Mouse (Mus musculus) kidney, adult 11 months (tissue): ENCODE measurements at regions not wholly inside any gene's neighbourhood (a gene's known extent, or its start where the extent isn't known, plus 50 kb on each side); places are given as distances from the start of the nearest gene placed in this dataset.
"Not testable (repeated sequence)": the region's sequence is repeated elsewhere in the genome, so short reads cannot be mapped to it uniquely, and the experiment has no call there.

Experiments used
- DNase-seq: peaks from one replicate; pipeline ENCODE4 v3.0.0; 2022

DNA sequence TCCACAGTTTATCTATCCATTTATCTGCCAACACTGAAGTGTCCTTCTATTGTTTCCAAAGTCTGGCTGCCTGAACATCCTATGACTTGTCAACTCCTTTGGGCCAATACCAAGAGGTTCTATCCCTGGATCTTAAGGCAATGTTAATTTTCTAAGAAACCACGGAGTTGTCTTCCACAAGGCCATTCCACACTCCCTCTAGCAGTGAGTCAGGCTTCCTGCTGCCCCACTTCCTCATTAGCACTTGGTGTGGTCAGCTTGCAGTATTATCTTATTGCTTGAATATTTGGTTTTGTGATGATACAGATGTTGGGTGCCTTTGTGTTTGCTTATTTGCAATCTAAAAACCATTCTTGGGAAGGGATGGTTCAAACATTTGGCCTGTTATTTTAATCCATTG is 87.5 kb upstream of the Ppp2r2d start:
- no peak for DNase-seq

DNA sequence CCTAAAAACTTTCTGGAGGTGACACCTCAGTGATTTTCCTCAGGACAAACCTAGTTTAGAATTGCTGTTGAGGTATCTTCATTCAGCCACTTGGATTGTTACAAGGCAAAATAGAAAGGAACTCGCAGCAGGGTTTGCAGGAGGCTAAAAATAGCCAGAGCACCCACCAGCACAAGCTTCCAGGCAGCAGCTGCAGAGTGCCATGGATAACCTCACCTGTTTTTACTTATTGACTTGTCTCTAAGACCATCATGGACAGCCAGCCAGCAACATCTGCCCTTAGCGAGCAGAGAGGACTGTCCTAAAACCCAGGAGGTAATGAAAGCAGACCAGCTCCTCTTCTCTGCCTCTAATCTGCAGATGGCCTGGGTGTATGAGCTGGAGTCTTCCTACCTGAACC is 97.4 kb upstream of the Ppp2r2d start:
- DNase-seq, result no peak

GRCm38 (mm10) chr7:138746616-138747015 is 99.3 kb upstream of the Ppp2r2d start:
- DNase-seq, result no peak

- no peak for DNase-seq
Measured at GRCm38 (mm10) chr7:138742516-138742845, 103.4 kb upstream of the Ppp2r2d start.

DNA sequence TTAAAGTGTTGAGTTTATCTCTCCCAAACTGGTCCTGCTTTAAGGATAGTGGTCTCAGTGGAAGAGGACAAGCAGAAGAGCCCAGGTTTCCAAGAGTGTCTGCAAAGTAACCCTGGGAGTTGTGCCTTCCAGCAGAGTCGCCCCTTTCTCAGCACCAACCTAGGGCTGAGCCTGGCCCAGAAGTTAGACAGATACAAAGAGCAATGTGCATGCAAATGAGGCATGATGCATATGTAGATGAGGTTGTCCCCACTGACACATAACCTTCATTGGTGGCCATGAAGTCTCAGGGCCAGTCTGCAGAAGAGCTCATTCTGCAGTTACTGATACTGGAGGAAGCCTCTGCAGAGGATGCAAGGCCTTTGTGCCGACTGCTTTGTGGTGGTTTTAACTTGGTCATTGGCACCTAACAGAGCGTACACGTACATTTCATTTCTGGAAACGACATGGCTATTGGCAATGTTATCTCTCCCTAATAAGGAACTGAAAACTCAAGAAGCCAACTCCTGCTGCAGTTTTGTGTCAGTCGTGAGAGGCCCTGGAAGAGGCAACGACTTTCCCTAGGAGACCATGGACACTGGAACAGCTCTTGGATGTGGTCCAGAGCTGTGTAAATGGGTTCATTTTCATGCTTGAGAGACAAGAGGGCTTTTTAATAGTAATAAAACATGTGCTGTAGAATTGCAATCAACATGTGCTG is 103.9 kb upstream of the Ppp2r2d start:
- DNase-seq, result no peak

DNA sequence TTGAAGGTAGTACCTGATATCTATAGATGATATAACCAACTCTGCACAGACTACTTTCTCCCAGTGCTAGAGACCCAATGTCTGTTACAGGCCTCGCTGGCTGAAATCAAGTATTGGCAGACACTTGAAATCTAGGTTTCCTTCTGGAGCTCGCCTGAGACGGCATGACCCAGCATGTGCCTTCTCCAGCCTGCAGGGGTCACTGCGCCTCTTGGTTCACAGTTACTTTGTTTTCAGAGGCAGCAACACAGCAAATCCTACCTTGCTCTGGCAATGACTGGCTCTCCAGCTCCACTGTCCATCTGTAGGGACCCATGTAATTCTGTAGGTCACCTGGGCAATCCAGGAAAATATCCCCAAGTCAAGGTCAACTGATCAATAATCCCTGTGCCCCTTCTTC is 111.6 kb upstream of the Ppp2r2d start:
- no peak for DNase-seq

GRCm38 (mm10) chr7:138724829-138725228 is 121.0 kb upstream of the Ppp2r2d start:
- DNase-seq, result no peak

- DNase-seq, result no peak
Measured at GRCm38 (mm10) chr7:138719608-138720007, 126.3 kb upstream of the Ppp2r2d start.

DNA sequence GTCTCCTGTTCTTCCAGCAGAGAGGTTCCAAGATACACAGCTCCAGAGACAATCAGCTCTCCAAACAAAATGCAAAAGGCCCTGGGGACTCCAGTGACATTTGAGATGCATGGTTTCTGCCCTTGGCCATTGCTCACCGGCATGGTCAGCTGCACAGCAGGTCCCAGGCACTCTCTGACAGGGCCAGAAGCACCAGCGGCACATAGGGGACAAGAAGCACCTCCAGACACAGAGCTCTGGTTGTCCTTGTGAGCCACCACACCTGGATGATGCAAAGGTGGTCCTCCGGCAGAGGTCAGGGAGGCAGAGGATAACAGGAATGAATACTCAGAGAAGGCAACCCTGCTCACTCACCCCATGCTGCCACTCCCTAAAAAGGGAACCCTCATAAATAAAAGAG is 126.8 kb upstream of the Ppp2r2d start:
- no peak for DNase-seq

GRCm38 (mm10) chr7:138714731-138715130 is 131.1 kb upstream of the Ppp2r2d start:
- DNase-seq, result no peak

GRCm38 (mm10) chr7:138708373-138708772 is 137.5 kb upstream of the Ppp2r2d start:
- no peak for DNase-seq

DNA sequence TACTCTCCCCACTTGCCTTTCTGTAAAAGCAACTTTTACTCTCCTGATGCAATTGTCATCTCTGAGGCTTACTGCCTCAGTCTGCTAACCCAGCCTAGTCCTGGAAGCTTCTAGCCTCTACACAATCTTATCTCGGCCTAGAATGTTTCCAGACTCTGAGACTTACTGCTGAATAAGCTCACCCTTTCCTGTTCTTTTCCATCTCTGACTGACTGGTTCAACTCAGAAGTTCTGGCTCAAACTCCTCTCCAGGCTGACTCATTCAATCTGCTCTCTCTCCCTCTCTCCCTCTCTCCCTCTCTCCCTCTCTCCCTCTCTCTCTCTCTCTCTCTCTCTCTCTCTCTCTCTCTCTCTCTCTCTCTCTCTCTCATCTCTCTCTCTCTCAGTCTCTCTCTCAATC is 146.3 kb upstream of the Ppp2r2d start:
- DNase-seq, result not testable (repeated sequence)

DNA sequence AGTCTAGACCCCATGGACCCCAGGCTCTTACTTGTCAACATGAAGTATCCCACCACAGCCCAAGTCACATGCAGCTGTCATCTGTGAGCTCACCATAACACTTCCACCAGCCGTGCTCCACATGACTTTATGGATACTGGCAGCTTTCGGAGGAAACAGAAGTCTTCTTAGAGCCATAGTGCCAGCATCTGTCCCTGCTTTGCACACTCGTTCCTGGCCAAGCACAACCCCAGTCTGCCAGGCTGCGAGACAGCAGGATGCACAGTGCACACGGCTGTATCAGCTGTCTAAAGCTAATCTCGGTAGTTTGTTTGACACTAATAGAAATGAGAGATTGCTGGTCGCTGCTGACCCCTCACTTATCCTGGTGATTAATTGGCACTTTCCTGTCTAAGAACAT is 163.7 kb upstream of the Ppp2r2d start:
- no peak for DNase-seq

DNA sequence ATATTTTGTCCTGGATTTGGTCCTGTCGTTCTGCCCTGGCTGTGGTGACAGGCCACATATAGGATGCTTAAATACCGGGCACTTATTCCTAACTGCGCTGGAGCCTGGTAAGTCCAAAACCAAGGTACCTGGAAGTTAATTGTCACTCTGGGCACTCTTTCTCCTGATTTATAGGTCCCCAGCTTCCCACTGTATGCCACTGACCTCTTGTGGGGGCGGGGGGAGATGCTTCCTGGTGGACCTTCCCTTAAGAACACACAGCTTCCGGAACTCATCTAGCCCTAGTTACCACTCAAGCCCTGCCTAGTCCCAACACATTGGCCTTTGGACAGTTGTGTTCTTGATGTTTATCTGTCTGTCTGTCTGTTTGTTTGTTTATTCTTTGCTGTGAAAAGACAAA is 165.3 kb upstream of the Ppp2r2d start:
- DNase-seq, result no peak

GRCm38 (mm10) chr7:138679575-138679974 is 166.3 kb upstream of the Ppp2r2d start:
- DNase-seq, result peak; percentile 28

DNA sequence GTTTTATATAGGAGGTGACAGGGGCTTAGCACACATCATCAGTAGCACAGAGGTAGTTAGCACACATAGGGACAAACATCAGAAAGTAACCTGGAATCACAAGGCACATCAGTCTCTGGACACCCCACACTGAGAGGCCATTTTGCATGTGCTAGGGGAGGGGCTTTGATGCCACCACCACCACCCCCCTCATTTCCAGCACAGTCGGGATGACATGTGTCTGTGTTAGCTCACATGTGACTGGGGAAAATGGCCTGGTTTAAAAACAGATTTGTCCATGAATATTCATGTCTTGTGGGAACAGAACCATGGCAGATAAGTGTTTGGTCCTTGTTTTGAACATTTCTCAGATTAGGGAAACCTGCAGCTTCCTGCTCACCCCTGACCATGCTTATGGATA is 172.9 kb upstream of the Ppp2r2d start:
- no peak for DNase-seq

DNA sequence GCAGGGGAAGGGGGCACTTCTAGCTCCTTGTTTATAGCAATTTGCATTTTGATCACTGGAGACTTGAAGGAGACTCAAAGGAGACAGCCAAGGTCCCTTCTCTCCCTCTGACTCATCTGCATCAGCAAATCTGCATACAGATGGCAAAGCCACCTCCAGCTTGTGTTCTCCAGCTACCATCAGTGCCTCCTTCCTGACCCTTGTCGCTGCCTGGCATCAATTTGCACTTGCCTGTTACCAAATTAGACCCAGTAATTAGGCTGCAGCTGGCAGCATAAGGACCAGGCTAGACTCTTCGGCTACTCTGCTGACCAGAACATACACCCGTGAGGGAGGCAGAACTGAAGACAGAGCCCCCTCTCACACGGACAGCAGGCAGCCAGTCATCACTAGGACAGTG is 177.5 kb upstream of the Ppp2r2d start:
- no peak for DNase-seq

DNA sequence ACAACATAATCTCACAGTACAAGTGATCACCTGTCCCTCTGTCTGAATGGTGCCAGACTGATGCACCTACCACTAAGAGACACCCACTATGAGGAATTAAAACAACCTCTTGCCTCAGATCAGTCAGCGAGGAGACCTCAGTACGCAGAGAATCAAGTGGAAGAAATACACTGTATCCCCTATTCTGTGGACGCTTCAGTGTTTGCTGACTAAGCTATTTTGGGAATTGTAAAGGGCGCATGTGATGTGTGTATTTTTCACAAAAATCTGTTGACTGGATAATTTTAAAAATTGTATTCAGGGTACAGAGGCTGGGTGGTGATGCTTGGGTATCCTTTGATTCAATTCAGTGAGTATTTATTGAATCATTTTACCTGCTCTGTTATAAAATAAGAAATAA is 185.8 kb upstream of the Ppp2r2d start:
- no peak for DNase-seq

DNA sequence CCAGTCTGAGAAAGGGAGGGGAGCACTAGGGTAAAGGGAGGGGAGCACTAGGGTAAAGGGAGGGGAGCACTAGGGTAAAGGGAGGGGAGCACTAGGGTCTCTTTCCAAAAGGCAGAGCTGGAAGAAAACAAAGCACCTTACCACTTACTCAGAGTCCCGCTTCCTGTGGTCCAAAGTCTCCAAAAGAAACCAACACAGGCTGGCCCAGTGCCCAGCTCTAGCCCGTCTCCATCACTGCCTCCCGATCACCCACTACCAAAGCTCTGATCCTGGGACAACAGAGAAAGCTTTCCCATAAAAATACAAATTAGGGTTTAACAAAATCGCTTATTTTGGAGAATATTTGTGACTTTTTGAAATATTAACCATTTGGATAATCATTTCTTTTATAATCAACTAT is 188.4 kb upstream of the Ppp2r2d start:
- DNase-seq, result peak; percentile 26

GRCm38 (mm10) chr7:138657076-138657475 is 188.8 kb upstream of the Ppp2r2d start:
- DNase-seq, result peak; percentile 6

GRCm38 (mm10) chr7:138655940-138656339 is 189.9 kb upstream of the Ppp2r2d start:
- DNase-seq, result peak; percentile 88

DNA sequence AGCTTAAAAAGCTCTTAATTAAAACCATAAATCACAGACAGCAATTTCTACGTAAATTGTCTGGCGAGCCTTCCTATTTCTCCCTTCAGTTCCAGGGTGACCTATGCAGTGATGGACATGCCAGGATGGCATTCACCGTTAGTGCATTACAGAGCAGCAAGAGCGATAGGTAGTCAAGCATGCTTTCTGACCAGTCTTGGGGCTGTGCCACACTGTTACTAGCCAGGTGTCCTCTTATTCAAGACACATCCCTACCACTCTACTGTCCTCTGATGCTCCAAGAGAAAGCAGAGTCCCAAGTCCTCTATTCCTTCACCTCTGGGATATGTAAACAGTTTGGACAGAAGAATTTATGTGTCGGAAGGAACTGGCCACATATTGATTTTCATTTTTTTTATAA is 194.9 kb upstream of the Ppp2r2d start:
- DNase-seq, result no peak

DNA sequence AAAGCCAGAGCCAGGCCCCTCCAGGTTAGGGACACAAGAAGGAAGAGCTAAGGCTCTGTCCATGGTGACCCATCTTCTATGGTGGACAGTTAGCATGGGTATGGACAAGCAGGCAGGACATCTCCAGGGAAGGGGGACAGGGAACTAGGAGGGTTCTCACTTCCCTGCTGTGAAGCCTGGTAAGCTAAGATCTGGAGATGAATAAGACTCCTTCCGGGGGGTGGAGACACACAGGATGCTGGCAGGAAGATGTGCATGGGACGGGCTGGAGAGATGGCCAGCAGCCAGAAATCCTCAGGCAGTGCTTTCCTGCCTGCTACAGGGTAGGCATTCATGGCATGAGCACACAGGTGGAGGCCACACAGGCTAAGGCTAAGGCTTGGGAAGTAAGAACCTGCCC is 198.2 kb upstream of the Ppp2r2d start:
- DNase-seq, result no peak

GRCm38 (mm10) chr7:138640492-138641165 is 205.2 kb upstream of the Ppp2r2d start:
- DNase-seq, result no peak

DNA sequence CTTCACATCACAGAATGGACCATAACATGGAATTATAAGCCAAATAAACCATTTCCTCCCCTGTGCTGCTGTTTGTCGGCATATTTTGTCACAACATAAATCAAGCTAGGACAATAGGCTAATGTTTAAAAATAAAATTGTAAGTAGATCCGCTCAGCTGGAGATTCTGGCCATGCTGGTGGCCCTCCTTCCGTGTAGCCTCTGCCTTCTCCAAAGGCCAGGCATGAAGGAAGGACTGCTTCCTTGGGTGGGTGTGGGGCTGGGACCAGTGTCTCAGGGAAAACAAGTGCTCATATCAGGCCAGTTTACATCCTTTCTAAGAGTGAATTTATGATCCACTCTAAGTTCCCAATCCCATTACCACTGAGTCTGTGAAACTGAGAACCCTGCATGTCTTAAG is 206.3 kb upstream of the Ppp2r2d start:
- DNase-seq, result no peak
